Mouse (Mus musculus): ENCODE measurements around the gene Lrrc75a.

Lrrc75a gene

DNA sequence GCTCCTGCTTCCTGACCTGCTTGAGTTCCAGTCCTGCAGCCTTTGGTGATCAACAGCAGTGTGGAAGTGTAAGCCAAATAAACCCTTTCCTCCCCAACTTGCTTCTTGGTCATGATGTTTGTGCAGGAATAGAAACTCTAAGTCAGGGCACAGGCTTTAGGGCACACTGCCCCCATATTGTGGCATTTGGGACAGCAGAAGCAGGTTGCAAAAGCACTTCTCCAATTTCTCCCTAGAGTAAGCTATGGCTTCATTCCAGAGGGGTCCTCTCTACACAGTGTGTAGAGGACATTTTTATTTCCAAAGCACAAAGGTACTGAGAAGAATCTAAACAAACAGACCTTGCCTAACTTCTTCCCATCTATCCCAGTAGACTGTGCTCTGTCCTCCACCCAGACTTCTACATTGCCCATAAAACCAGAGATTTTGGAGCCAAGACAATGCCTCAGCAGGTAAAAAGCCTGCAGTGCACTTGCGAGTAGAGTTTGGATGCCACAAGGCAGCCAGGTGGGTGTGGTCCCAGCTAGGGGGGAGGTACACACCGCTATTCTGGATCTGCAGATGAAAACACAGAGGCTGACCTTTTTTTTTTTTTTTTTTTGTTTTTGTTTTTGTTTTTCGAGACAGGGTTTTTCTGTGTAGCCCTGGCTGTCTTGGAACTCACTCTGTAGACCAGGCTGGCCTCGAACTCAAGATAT, 26.6 kb downstream of the Lrrc75a start:
- DNase-seq (ENCODE audit: low read depth, low spot score): peak; percentile 50

DNA sequence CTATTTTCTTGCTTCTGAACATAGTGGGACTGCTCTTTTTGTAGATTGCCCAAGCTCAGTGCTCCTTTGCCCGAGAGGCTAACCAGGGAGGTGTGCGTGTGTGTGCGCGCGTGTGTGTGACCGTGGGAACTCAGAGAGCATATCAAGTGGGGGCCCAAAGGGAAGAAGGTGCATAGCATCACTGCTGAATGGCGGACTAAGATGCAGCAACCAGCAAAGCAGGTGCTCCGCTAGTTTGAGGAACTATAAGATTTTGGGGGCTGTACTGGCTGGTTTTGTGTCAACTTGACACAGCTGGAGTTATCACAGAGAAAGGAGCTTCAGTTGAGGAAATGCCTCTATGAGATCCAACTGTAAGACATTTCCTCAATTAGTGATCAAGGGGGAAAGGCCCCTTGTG, 27.2 kb downstream of the Lrrc75a start:
- DNase-seq (ENCODE audit: low read depth, low spot score): no peak

DNA sequence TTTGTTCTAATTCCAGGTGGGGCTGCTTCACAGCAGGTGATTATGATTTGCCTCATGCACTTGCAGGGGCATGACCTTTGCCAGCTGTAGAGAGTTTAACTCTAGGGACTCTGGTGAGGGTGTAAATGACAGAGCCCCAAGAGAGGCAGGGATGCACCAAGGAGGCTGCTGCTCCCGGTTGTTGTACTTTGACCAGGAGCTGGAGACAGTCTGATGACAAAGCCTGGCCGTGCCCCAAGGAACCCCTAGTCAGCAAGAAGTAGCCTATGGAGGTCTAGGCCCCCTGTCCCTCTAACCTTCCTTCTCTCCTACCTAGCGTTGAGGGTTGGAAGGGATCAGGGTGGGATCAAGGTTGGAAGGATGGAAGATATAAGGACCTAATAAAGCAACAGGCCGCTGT, 32.9 kb downstream of the Lrrc75a start:
- DNase-seq (ENCODE audit: low read depth, low spot score): no peak

DNA sequence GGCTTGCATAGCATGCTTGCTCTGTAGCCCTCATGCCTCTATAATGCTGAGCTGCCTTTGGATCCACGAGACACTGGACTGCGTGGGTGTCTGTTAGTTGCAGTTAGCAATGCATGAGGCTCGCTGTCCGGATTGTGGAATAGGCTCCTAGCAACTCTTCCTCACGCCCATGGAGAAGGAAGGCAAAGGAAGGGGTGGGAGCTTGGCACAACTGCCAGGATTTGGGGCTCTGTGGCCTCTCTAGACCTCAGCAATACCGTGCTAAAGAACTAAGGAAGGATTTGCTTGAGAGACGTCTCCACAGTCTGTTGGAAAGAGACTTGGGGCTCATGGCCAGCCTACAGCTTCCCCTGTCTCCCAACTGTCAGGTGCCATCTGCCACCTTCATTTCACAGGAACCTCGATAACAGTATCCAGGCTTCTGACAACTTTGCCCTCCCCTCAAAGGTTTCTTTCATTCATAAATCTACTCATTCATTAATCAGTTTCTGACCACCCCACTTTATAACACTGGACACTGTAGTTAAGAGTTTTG, 33.4 kb downstream of the Lrrc75a start:
- DNase-seq (ENCODE audit: low read depth, low spot score): no peak

- DNase-seq (ENCODE audit: low read depth, low spot score): peak; percentile 98
Observed at GRCm38 (mm10) chr11:62613657-62614365, 34.5 kb downstream of the Lrrc75a start.

DNA sequence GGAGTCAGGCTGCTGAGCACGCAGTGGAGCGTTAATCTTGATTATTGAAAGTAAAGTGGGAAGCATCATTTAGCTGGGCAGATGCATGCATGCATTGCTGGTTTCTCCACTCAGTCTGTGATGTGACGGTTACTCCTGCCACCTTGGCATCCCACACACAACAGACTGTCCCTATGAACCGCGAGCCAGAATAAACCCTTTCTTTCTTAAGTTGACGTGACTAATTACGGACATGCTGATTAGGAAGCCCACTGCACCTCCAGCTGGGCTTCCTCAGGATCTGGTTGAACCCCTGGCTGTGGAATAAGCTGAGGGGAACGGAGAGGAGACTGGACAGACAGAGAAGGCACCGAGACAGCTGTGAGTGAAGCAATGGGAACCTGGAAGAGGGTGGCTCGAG, 35.7 kb downstream of the Lrrc75a start:
- DNase-seq (ENCODE audit: low read depth, low spot score): no peak

DNA sequence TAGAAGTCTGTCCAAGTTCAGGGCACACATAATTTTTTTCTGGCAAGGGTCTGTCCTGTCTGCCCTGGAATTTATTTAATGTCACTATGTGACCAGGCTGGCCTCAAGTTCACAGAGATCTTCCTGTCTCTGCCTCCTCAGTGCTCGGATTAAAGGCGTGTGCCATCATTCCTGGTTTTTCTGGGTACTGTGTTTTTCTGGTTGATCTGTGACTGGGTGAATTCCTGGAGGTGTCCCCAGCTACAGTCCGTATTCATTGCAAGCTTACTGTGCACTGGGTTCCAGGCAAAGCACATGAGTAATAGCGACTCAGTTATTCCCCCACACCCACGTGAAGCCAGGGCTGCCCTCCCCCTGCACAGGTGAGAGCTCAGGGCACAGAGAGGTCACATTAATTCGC, 38.0 kb downstream of the Lrrc75a start:
- peak; percentile 59 for DNase-seq (ENCODE audit: low read depth, low spot score)

DNA sequence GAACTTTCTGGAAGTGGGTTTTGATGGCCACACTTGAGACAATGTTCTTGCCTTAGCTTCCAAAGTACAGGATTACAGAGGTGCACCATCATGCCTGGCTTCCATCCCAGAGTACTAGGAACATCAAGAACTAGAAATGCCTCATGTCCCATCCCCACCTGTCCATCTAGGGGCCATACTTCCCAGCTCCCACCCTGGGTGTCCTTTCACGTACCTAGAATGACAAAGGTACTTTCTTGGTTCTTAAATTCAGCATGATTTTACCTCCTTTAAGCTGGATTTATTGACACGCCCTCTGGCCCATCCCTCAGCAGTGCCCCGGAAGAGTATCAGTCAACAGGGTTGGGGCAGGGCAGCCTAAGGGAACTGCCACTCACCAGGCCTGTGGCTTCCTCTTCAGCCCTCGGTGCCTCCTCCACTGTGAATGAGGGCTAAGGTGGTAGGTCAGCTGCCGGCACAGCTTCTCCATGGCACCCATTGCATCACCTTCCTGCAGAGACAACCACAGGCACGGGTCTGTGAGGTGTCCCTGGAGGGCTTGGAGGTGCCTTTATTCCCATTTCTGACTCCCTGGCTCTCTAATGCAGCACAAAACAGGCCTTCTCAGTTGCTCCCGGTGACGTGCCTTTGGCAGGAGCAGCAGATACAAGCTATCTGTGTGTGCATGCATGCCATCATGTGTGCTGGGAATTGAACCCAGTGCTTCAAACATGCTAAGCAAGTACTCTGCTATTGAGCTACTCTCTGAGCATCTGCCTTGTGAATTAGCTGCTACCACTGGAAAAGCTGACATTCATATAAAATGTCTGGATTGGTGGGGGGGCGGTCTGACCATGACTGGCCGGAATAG, 39.3 kb downstream of the Lrrc75a start:
- DNase-seq (ENCODE audit: low read depth, low spot score): peak; percentile 80

DNA sequence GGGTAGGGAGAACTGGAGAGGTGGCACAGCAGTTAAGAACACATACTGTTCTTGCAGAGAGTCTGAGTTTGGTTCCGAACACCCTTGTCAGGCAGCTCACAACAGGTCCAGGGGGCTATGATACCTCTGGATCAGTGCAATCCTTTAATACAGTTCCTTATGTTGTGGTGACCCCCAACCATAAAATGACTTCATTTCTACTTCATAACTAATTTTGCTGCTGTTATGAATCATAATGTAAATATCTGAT, 40.4 kb downstream of the Lrrc75a start:
- DNase-seq (ENCODE audit: low read depth, low spot score): no peak

- peak; percentile 76 for DNase-seq (ENCODE audit: low read depth, low spot score)
Observed at GRCm38 (mm10) chr11:62607170-62607951, 41.0 kb downstream of the Lrrc75a start.

DNA sequence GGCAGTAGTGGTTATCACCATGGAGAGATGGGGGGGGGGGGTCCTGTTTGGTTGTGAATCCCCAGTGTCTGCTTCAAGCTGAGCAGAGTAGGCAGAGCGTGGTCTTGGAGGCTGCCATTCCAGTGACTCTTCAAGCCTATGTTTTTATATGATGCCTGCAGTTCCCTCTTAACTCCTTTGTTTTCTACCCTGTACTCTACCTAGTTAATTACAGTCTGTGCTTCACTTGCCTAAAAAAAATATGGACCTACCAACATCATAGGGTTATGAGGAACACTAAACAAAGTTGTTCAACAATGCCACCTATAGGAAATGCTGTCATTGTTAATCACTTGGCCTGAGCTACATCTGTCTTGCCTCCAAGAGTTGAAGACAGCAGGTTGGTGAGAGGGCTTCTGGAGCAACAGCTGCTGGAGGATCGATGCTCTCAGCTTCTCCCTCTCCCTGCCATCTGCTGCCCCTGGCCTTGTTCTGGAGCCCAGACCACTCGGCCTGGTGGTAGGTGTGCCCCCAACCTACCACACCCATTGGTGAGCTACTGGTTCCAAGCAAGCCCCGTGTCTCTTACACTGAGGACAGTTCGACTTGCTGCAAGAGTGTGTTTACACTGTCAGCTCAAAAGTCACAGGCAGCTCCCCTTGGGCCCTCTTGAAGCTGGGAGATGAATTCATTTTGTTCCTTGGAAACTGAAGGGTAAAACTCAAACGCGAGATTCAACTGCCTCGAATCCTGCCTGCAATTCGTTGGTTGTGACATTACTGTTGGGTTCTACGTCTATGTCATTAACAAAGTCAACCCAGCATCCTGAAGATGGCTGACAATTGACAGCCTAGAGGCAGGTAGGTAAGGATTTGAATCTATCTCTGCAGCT, 41.8 kb downstream of the Lrrc75a start:
- peak; percentile 83 for DNase-seq (ENCODE audit: low read depth, low spot score)

- peak; percentile 78 for DNase-seq (ENCODE audit: low read depth, low spot score)
Observed at GRCm38 (mm10) chr11:62605619-62606298, 42.6 kb downstream of the Lrrc75a start.

GRCm38 (mm10) chr11:62604886-62605618, 43.3 kb downstream of the Lrrc75a start:
- DNase-seq (ENCODE audit: low read depth, low spot score): peak; percentile 68

DNA sequence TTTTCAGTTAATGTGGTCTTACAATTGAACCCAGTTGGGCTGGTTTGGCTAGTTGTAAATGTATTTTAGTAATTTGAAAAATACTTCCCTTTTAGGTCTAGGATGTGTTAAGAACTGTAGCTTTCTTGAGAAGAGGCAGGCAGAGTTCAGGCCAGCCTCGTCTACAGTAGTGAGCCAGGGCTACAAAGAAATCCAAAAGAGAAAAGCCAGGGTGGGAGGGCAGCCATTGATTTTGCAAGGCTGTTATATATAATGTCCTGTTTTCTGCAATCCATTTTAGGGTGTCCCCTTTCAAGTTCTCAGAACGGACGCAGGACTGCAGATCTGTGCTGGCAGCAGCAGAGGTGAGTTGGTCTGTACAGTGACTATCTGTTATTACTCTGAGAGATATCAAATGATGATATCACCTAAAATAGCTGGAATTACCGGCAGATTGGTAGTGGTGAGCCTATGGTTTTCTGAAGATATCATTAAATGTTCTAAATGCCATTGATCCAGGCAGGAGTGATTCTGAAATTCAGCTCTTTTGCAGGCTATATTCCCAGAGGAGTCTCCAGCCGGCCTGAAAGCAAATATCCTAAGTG, 44.1 kb downstream of the Lrrc75a start:
- DNase-seq (ENCODE audit: low read depth, low spot score): peak; percentile 25

GRCm38 (mm10) chr11:62603312-62604056, 44.8 kb downstream of the Lrrc75a start:
- peak; percentile 52 for DNase-seq (ENCODE audit: low read depth, low spot score)

- DNase-seq (ENCODE audit: low read depth, low spot score): peak; percentile 99
Observed at GRCm38 (mm10) chr11:62602619-62603311, 45.6 kb downstream of the Lrrc75a start.
